Mouse (Mus musculus) intestine, postnatal 0 days (tissue): Measurements from ENCODE around the gene Ndufb4. TPM values are rescaled to one million over a fixed set of nuclear protein-coding genes. Genes with fewer than 3 reads are reported as not detected.
"Not testable (repeated sequence)": the region's sequence is repeated elsewhere in the genome, so short reads cannot be mapped to it uniquely, and the experiment has no call there.

ENCODE experiments used
- ATAC-seq: fragments of 200-750 bp; cut with Nextera tagmentation; 2 replicates; pipeline ENCODE4 v1.8.0; 2017; ENCODE audit warnings: mild to moderate bottlenecking, moderate TSS enrichment, moderate library complexity
- H3K27ac ChIP-seq: fragments of 300-500 bp; sonication (generic); 2 replicates; pipeline ENCODE4 v1.5.1; 2014; ENCODE audit warnings: mild to moderate bottlenecking, low read depth, low read length, moderate library complexity
- H3K27me3 ChIP-seq: fragments of 300-500 bp; sonication (generic); replicated peaks from 2 replicates; pipeline ENCODE4 v1.6.1; 2014; ENCODE audit warnings: low read length, mixed read lengths; ENCODE audit not compliant: control insufficient read depth, insufficient read depth
- H3K36me3 ChIP-seq: fragments of 300-500 bp; sonication (generic); 2 replicates; pipeline ENCODE4 v1.6.1; 2014; ENCODE audit warnings: mild to moderate bottlenecking, moderate library complexity; ENCODE audit not compliant: control insufficient read depth, insufficient read depth
- H3K4me1 ChIP-seq: fragments of 300-500 bp; sonication (generic); replicated peaks from 2 replicates; pipeline ENCODE4 v1.6.1; 2014; ENCODE audit warnings: antibody characterized with exemption, low read length, mixed read lengths; ENCODE audit not compliant: control insufficient read depth, insufficient read depth
- H3K4me2 ChIP-seq: fragments of 300-500 bp; sonication (generic); replicated peaks from 2 replicates; pipeline ENCODE4 v1.6.1; 2014; ENCODE audit warnings: low read depth, mild to moderate bottlenecking, moderate library complexity
- H3K4me3 ChIP-seq: fragments of 300-500 bp; sonication (generic); 2 replicates; pipeline ENCODE4 v1.5.1; 2014; ENCODE audit warnings: low read depth, low read length
- H3K9ac ChIP-seq: fragments of 300-500 bp; sonication (generic); 2 replicates; pipeline ENCODE4 v1.6.1; 2014; ENCODE audit warnings: mild to moderate bottlenecking, low read depth, low read length
- H3K9me3 ChIP-seq: fragments of 300-500 bp; sonication (generic); 2 replicates; pipeline ENCODE4 v1.6.1; 2016; ENCODE audit warnings: mixed run types; ENCODE audit not compliant: control insufficient read depth
- CTCF ChIP-seq: sonication (generic); IDR thresholded peaks from 2 replicates; pipeline ENCODE4 v1.5.1; 2016; ENCODE audit warnings: low read depth, mild to moderate bottlenecking, control low read depth, antibody characterized with exemption, moderate library complexity
- WGBS: fragments of 180-500 bp; shearing (Covaris S2); extraction: QIAGEN DNeasy Blood & Tissue Kit; methylation state at CpG from one replicate; pipeline ENCODE4 v1.1.7; 2014; 5-methylcytosine and 5-hydroxymethylcytosine counted together
- polyA plus RNA-seq: library from polyadenylated mRNA; unstranded; fragments of >200 nt; fragmentation: Nextera tagmentation; extraction: Ambion mirVana; gene quantifications from 2 replicates; pipeline ENCODE4 v1.2.1, GENCODE M21; 2015

The Ndufb4 gene
- polyA plus RNA-seq, 1 experiment from 2014 or later: 117 TPM

- Histone ChIP-seq H3K36me3 (peaks cover 31% of the 10 kb centered on the region), H3K4me1 (no peaks in the 10 kb centered on the region), H3K9me3 (no peaks in the 10 kb centered on the region), H3K4me2 (no peak overlapping the region), H3K4me3 (no peak overlapping the region), H3K9ac (no peak overlapping the region), H3K27me3 (no peaks in the 10 kb centered on the region), H3K27ac (no peak overlapping the region)
- WGBS: 90% methylated on average over 8 of the region's 8 CpGs
- no peak for TF ChIP-seq CTCF
- ATAC-seq: no peak
Observed at GRCm38 (mm10) chr16:37645211-37645610, 9.0 kb downstream of the Ndufb4 start.

- Histone ChIP-seq H3K9me3 (no peaks in the 10 kb centered on the region), H3K9ac (no peak overlapping the region), H3K4me3 (no peak overlapping the region), H3K4me1 (no peaks in the 10 kb centered on the region), H3K4me2 (no peak overlapping the region), H3K27ac (no peak overlapping the region), H3K27me3 (no peaks in the 10 kb centered on the region), H3K36me3 (peaks cover 31% of the 10 kb centered on the region)
- ATAC-seq: no peak
- WGBS: 90% methylated on average over 5 of the region's 5 CpGs
- no peak for TF ChIP-seq CTCF
Observed at GRCm38 (mm10) chr16:37644486-37644885, 9.8 kb downstream of the Ndufb4 start.

GRCm38 (mm10) chr16:37640522-37640921, 13.7 kb downstream of the Ndufb4 start:
- not testable (repeated sequence) for H3K27me3 ChIP-seq, H3K27ac ChIP-seq, H3K36me3 ChIP-seq, ATAC-seq, H3K4me1 ChIP-seq, H3K9ac ChIP-seq, H3K9me3 ChIP-seq, H3K4me3 ChIP-seq, H3K4me2 ChIP-seq

- Histone ChIP-seq H3K27me3 (no peaks in the 10 kb centered on the region), H3K4me2 (no peak overlapping the region), H3K4me3 (no peak overlapping the region), H3K9me3 (no peaks in the 10 kb centered on the region), H3K4me1 (no peaks in the 10 kb centered on the region), H3K27ac (no peak overlapping the region), H3K36me3 (no peaks in the 10 kb centered on the region), H3K9ac (no peak overlapping the region)
- no peak for ATAC-seq
- no peak for TF ChIP-seq CTCF
Observed at GRCm38 (mm10) chr16:37637802-37638201, 16.5 kb downstream of the Ndufb4 start.

- ATAC-seq: no peak
- peak; percentile 70 for TF ChIP-seq CTCF
- 53% methylated on average over 6 of the region's 6 CpGs for WGBS
Observed at GRCm38 (mm10) chr16:37636107-37636506, 18.1 kb downstream of the Ndufb4 start.

GRCm38 (mm10) chr16:37635095-37635494, 19.2 kb downstream of the Ndufb4 start:
- Histone ChIP-seq H3K27me3 (no peaks in the 10 kb centered on the region), H3K4me2 (no peak overlapping the region), H3K27ac (no peak overlapping the region), H3K4me1 (no peaks in the 10 kb centered on the region), H3K4me3 (no peak overlapping the region), H3K36me3 (no peaks in the 10 kb centered on the region), H3K9ac (no peak overlapping the region), H3K9me3 (no peaks in the 10 kb centered on the region)
- ATAC-seq: no peak
- TF ChIP-seq CTCF: no peak
- WGBS: 88% methylated on average over 1 of the region's 1 CpGs

More at GRCm38 (mm10) chr16:37636107-37636506, 18.1 kb downstream of the Ndufb4 start:
- H3K9ac ChIP-seq: no peak overlapping the region
- H3K4me1 ChIP-seq: no peaks in the 10 kb centered on the region
- no peak overlapping the region for H3K4me2 ChIP-seq
- H3K36me3 ChIP-seq: no peaks in the 10 kb centered on the region
- H3K9me3 ChIP-seq: no peaks in the 10 kb centered on the region
- H3K27me3 ChIP-seq: no peaks in the 10 kb centered on the region
- no peak overlapping the region for H3K4me3 ChIP-seq
- no peak overlapping the region for H3K27ac ChIP-seq

GRCm38 (mm10) chr16:37634578-37634977, 19.7 kb downstream of the Ndufb4 start:
- Histone ChIP-seq H3K27me3 (no peaks in the 10 kb centered on the region), H3K9ac (no peak overlapping the region), H3K4me3 (no peak overlapping the region), H3K36me3 (no peaks in the 10 kb centered on the region), H3K4me1 (no peaks in the 10 kb centered on the region), H3K27ac (no peak overlapping the region), H3K9me3 (no peaks in the 10 kb centered on the region), H3K4me2 (no peak overlapping the region)
- 67% methylated on average over 9 of the region's 9 CpGs for WGBS
- ATAC-seq: no peak
- no peak for TF ChIP-seq CTCF
